Mouse (Mus musculus): ENCODE measurements around the gene Fam57a.
A peak's percentile ranks its signal among the peaks of the same experiment; 100 is the strongest.

Gene Fam57a

GRCm38 (mm10) chr11:76179495-76180145 is at the start of gene Fam57a, which contains the start of gene Vps53:
TSS of gene Fam57a (plus strand) at chr11:76179671.
TSS of gene Vps53 (minus strand) at chr11:76179647.
- peak; percentile 91; the same call in 1 of the 2 replicates for ATAC-seq (ENCODE audit: insufficient number of reproducible peaks, low FRiP score, low TSS enrichment)

DNA sequence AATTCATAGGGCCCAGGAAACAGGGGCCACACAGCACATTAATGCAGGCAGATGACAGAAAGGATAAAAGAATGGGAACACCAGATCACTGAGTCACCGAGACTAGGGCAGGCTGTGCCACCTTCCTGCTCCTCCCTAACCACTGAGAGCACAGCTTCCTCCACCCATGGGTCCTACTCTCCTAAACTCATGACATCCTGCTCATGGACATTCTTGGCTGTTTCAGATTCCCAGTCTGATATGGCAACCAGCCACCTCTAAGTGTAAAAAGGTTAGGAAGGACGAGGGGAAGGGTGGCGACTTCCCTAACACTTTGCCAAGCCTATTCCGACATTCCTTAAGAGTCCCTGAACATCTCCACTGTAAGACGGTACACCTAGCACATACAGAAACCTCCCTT is 48.6 kb upstream of the Fam57a start:
- no peak for ATAC-seq (ENCODE audit: insufficient number of reproducible peaks, low FRiP score, low TSS enrichment)

DNA sequence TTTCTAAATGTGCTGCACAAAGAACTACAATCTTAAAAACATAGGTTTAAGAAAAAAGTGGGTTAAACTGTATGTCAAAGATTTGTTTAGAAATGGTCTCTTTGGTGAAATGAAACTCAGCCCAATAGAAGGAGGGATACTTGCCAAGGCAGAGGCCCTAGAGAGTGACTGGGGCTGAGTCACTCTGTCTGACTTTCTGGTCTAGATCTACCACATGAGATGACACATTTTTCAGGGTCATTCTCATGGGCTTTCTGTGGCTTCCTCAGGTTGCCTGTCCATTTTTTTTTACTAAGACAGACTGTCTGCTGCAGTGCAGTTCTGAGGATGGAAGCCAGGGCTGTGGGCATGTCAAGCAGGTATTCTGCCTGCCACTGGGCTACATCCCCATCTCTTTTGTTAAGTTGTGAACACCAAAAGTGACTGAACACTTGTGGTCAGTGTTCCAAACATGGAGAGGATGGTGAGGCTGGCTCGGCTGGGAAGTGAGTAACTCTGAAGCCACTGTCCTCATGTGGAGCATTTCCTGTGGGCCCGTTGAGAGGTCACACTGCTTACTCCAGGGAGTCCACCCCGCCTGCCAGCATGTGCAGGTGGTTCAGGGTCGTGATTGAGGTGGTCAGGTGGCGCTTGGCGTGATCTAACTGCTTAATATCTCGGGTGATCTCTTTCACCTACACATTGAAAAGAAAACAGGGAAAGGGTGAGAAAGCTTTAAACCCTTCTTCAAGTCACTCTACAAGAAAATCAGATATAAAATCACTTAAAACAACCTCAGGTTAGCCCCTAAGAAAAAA is 43.6 kb upstream of the Fam57a start:
- no peak for ATAC-seq (ENCODE audit: insufficient number of reproducible peaks, low FRiP score, low TSS enrichment)

GRCm38 (mm10) chr11:76137996-76138395 is 41.5 kb upstream of the Fam57a start:
- ATAC-seq (ENCODE audit: insufficient number of reproducible peaks, low FRiP score, low TSS enrichment), result no peak

GRCm38 (mm10) chr11:76144386-76144785 is 35.1 kb upstream of the Fam57a start:
- ATAC-seq (ENCODE audit: insufficient number of reproducible peaks, low FRiP score, low TSS enrichment), result no peak

GRCm38 (mm10) chr11:76145169-76145568 is 34.3 kb upstream of the Fam57a start:
- ATAC-seq (ENCODE audit: insufficient number of reproducible peaks, low FRiP score, low TSS enrichment), result no peak

DNA sequence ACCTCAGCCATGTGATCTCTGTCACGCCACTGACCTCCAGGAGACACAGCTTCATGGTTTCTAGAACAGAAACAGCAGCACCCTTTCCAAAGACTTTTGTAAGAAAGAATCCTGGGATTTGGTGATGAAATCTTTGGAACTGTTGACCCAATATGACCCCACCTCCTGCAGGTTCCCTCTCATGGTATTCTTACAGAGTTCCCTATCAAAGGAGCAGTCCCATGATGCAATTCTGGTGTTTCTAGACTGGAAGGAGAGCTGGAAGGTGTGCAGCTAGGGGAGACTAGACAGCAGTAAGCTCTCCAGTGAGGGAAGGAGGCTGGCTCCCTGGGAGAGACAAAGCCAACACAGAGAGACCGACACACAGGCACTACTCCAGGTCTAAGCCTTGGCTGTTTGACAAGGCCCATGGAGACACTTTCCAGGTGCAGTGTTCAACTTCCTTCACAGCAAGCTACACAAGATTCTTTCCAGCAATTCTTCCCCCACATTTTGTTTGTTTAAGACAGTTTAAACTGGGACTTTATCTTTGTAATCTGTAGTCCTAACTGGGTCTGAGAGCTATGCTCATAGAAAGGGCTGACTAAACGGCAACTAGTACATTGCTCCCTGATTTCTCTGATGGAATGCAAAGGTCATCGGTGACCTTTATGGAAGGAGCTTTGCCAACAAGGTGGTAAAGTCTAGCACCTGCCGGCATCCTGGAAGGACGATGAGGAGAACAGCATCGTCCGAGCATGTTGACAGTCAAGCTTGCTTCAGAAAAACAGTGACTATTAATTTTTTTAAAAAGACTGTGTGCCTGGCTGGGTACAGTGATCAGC is 33.1 kb upstream of the Fam57a start:
- ATAC-seq (ENCODE audit: insufficient number of reproducible peaks, low FRiP score, low TSS enrichment), result no peak

- ATAC-seq (ENCODE audit: insufficient number of reproducible peaks, low FRiP score, low TSS enrichment), result no peak
Measured at GRCm38 (mm10) chr11:76148055-76149008, 31.1 kb upstream of the Fam57a start.

- ATAC-seq (ENCODE audit: insufficient number of reproducible peaks, low FRiP score, low TSS enrichment), result no peak
Measured at GRCm38 (mm10) chr11:76150980-76151379, 28.5 kb upstream of the Fam57a start.

DNA sequence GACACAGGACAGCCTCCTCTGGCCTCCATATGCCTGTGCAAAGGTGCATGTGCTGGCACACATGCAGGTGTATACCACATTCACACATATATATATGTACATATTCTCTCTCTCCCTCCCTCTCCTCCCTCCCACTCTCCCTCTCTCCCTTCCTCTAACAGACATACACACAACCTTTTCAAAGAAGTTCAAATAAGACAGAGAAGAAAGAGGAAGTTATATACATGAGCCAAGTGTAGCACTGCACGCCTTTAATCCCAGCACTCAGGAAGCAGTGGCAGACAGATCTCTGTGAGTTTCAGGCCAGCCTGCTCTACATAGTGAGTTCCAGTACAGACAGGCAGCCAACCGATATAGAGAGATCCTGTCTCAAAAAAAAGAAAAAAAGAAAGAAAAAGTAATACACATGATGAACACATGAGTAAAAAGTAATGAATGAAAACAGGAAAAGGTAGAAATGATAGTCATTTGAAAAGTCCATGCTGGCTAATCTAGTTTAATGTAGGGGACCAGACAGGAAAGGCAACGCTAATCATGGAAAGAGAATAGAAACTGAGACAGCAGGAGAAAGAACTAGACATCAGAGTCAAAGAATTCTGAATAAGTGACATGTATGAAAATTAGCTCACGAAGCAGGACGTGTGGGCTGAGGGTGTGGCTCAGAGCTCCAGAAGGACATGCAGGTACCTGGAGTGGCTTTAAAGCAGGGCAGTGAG is 26.1 kb upstream of the Fam57a start:
- ATAC-seq (ENCODE audit: insufficient number of reproducible peaks, low FRiP score, low TSS enrichment), result no peak

DNA sequence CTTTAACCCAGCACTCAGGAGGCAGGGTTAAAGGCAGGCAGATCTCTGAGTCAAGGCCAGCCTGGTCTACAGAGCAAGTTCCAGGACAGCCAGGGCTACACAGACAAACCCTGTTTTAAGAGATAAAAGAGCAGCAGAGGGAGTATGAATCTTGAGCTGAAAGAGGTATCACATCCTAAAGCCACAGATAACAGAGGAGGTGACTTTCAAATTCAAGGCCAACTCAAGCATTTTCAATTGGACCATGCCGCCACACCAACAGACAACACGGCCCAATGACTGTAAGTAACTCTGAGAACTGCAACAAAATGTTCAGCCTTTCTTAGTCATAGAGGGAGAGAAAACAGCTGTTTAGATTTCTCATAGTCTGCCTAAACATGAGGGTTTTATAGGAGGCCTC is 25.3 kb upstream of the Fam57a start:
- ATAC-seq (ENCODE audit: insufficient number of reproducible peaks, low FRiP score, low TSS enrichment), result no peak

GRCm38 (mm10) chr11:76154861-76155260 is 24.6 kb upstream of the Fam57a start:
- no peak for ATAC-seq (ENCODE audit: insufficient number of reproducible peaks, low FRiP score, low TSS enrichment)

- no peak for ATAC-seq (ENCODE audit: insufficient number of reproducible peaks, low FRiP score, low TSS enrichment)
Measured at GRCm38 (mm10) chr11:76158375-76158774, 21.1 kb upstream of the Fam57a start.

- no peak for ATAC-seq (ENCODE audit: insufficient number of reproducible peaks, low FRiP score, low TSS enrichment)
Measured at GRCm38 (mm10) chr11:76160251-76160650, 19.2 kb upstream of the Fam57a start.

DNA sequence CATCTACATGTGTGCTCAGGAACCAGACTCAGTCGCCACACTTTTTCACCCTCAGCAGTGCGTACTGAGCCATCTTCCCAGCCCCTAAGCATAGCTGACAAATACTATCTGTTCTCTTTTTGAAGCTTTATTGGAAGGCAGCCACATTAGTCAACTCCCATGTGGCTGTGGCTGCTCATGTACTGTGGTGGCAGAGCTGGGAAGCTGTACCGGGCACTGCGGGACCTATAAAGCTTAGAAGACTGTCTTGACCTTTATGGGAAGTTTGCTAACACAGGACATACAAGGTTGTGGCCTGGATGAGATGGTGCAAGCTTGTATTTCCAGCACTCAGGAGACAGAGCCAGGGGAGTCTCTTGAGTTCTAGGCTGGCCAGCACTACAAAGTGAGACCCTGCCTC is 12.8 kb upstream of the Fam57a start:
- ATAC-seq (ENCODE audit: insufficient number of reproducible peaks, low FRiP score, low TSS enrichment), result no peak

DNA sequence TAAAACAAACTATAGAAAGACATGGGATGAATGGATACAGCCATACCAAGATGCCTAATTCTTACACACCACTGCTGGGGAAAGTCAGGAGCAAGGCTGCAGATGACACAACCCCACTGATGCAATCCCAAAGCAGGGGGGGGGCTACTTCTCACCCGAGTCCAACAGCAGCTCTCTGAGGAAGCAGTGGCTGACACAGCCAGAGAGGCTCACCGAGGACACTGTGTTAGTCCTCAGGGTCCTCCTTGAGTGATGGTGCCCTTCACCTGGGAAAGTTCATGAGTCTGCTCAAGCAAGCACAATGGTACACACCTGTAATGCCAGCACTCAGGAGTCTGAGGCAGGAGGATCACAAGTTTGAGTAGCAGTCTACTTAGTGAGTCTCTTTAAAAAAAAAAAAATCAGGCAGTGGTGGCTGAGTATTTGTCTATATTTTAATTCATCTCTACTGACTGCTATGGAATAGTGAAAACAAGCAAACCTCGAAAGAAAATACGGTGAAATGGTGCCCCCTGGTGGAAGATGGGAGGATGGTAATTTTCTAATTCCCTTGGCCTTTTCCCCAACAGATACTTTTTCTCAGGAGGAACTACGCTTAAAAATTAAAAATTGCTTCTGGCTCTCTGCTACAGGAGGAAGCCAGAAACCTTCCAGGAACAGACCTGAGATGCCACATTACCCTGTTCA is 12.2 kb upstream of the Fam57a start:
- ATAC-seq (ENCODE audit: insufficient number of reproducible peaks, low FRiP score, low TSS enrichment), result no peak

GRCm38 (mm10) chr11:76168976-76169375 is 10.5 kb upstream of the Fam57a start:
- ATAC-seq (ENCODE audit: insufficient number of reproducible peaks, low FRiP score, low TSS enrichment), result no peak

DNA sequence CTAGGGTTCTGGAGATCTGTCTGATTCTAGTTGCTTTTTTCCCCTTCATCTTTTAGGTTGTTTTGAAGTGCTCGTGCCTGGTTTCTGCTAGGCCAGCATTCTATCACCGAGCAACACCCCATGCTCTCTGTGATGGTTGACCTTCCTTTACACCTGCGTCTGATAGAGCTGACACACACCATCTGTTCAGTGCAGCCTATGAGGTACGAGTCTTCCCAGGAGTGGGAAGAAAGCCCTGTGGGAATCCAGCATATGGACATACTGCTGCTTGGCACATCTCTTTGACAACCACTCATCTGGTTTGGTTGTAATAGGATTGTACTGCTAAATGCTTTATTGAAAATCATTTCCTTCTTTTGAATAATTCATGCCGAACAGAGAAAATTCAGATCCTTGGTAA is 9.3 kb upstream of the Fam57a start:
- peak; percentile 84; the same call in 1 of the 2 replicates for ATAC-seq (ENCODE audit: insufficient number of reproducible peaks, low FRiP score, low TSS enrichment)
